Comparison of ENCODE assay signal across 28 mouse cellular contexts in genomic region chr1:58760581-58760980, GRCm38 (mm10). TPM values are rescaled to one million over a fixed set of nuclear protein-coding genes. Genes with fewer than 3 reads are reported as not detected.
DNase-seq lines count a peak whose midpoint lies in the region; ATAC-seq lines count a peak whose summit lies in the region.
"Had no signal": no experiment of that assay in that cellular context is flagged by ENCODE, and none has a peak within 500 bp of the region (broad histone marks: within the 10 kb centered on the region; RNA-seq: fewer than 3 reads in every experiment).

No protein-coding gene starts in this region.

- no peak overlapping the region for H3K27ac ChIP-seq in limb, embryonic 11.5 days (replicated peaks; ENCODE audit: low read depth, low read length)
- H3K27ac ChIP-seq in limb, embryonic 10.5 days: no peak overlapping the region
- 0 out of 2 replicates have a peak overlapping the region, but pooled peaks have one; percentile 77 for H3K27ac ChIP-seq in macrophage
- H3K27ac ChIP-seq: heart, adult 2 months; heart, embryonic 15.5 days; hindbrain, embryonic 10.5 days; hindbrain, embryonic 13.5 days; intestine, embryonic 15.5 days had no signal

- no peak overlapping the region for H3K4me3 ChIP-seq in limb, embryonic 11.5 days (ENCODE audit: low read depth, low read length)
- H3K4me3 ChIP-seq in limb, embryonic 10.5 days: no peak overlapping the region
- H3K4me3 ChIP-seq in macrophage (ENCODE audit: inconsistent target): no peak overlapping the region
- H3K4me3 ChIP-seq: heart, adult 2 months; heart, embryonic 15.5 days; hindbrain, embryonic 10.5 days; hindbrain, embryonic 13.5 days; intestine, embryonic 15.5 days had no signal

- no peak overlapping the region for H3K9ac ChIP-seq in limb, embryonic 11.5 days (ENCODE audit: low read length)
- H3K9ac ChIP-seq: forebrain, postnatal 0 days; heart, embryonic 15.5 days; hindbrain, embryonic 13.5 days; intestine, embryonic 15.5 days had no signal

- 0 out of 2 replicates have a peak, but pooled peaks cover 2% of the 10 kb centered on the region for H3K36me3 ChIP-seq in limb, embryonic 11.5 days (ENCODE audit: control insufficient read depth, insufficient read depth, low read length)
- H3K36me3 ChIP-seq in limb, embryonic 10.5 days: peaks cover 16% of the 10 kb centered on the region
- H3K36me3 ChIP-seq in macrophage (ENCODE audit: inconsistent target): peaks cover 18% of the 10 kb centered on the region

- ATAC-seq in limb, embryonic 11.5 days (ENCODE audit: insufficient number of reproducible peaks, low FRiP score, low TSS enrichment, low read depth): no peak
- ATAC-seq: forebrain, embryonic 14.5 days; forebrain, postnatal 0 days; hindbrain, embryonic 16.5 days had no signal

- peak; percentile 7 for DNase-seq in limb, embryonic 11.5 days (ENCODE audit: low spot score)
- no peak for DNase-seq in limb, embryonic 10.5 days (ENCODE audit: low spot score)
- DNase-seq in ES-CJ7 (ENCODE audit: low read depth, low spot score) (peak; percentile 76), ZHBTc4 (ENCODE audit: low read depth, low spot score) (peak; percentile 32)
- DNase-seq in frontal cortex, postnatal 36 days (ENCODE audit: low spot score in 2 of 2): no peak
- no peak for DNase-seq in left cerebral cortex, adult 11 months (ENCODE audit: low spot score)
- DNase-seq: adrenal gland, adult 8-10 months; adrenal gland, postnatal 25 days; B cell, adult 2 months; cerebellum, adult 18-20 months; cerebellum, adult 9-10 months; cerebellum, postnatal 14 days; forebrain, postnatal 0 days; gastrocnemius, postnatal 25 days; heart, adult 2 months; heart, postnatal 10 days; heart, postnatal 36 days had no signal

- H3K9me3 ChIP-seq in limb, embryonic 11.5 days (ENCODE audit: control insufficient read depth, low read length): no peaks in the 10 kb centered on the region
- H3K9me3 ChIP-seq in limb, embryonic 10.5 days (replicated peaks): no peaks in the 10 kb centered on the region
- H3K9me3 ChIP-seq: G1E; heart, embryonic 15.5 days; hindbrain, embryonic 10.5 days; hindbrain, embryonic 13.5 days; intestine, embryonic 15.5 days had no signal

- H3K27me3 ChIP-seq in limb, embryonic 11.5 days (ENCODE audit: control insufficient read depth, insufficient read depth, low read length): no peaks in the 10 kb centered on the region
- H3K27me3 ChIP-seq in limb, embryonic 10.5 days (ENCODE audit: low read depth, poor library complexity, severe bottlenecking): no peaks in the 10 kb centered on the region
- H3K27me3 ChIP-seq: CH12.LX; heart, embryonic 15.5 days; hindbrain, embryonic 13.5 days; intestine, embryonic 15.5 days; Patski had no signal

- WGBS in limb, embryonic 11.5 days: 76% methylated on average over 1 of the region's 1 CpGs
- WGBS in limb, embryonic 10.5 days: 86% methylated on average over 1 of the region's 1 CpGs
- 92% methylated on average over 1 of the region's 1 CpGs for WGBS in macrophage (ENCODE audit: missing documents)

- no peak overlapping the region for H3K4me2 ChIP-seq in limb, embryonic 11.5 days (ENCODE audit: low read depth, severe bottlenecking)
- H3K4me2 ChIP-seq: heart, embryonic 11.5 days; heart, embryonic 15.5 days; hindbrain, embryonic 13.5 days; intestine, embryonic 15.5 days had no signal

- H3K79me2 ChIP-seq in macrophage (ENCODE audit: inconsistent target): peaks cover 20% of the 10 kb centered on the region; the same call in 1 of the 2 replicates

- H3K4me1 ChIP-seq in limb, embryonic 11.5 days (ENCODE audit: control insufficient read depth, insufficient read depth, low read length): no peaks in the 10 kb centered on the region
- H3K4me1 ChIP-seq in limb, embryonic 10.5 days: no peaks in the 10 kb centered on the region
- H3K4me1 ChIP-seq: heart, embryonic 15.5 days; hindbrain, embryonic 10.5 days; hindbrain, embryonic 13.5 days; intestine, embryonic 15.5 days had no signal

RNA-seq across cellular contexts. Expression of gene Casp8, which starts 34.6 kb away (rescaled TPM):
- 18.8 and 18.9 TPM in 2 replicates for polyA plus RNA-seq in limb, embryonic 11.5 days (2014; fragmentation: Nextera tagmentation; extraction: Ambion mirVana)
- polyA plus RNA-seq in limb, embryonic 10.5 days (2016; fragmentation: Nextera tagmentation; extraction: Ambion mirVana): 12.7 and 18.3 TPM in 2 replicates
- 100 to 1,000 TPM in 14 of 26 experiments, 10 to 100 TPM in 12; 43.7 to 128 (median 103) TPM for total RNA-seq in macrophage (2018; cell fraction: chromatin; rRNA removed)
- 100 to 1,000 TPM in 12 of 26 experiments, 10 to 100 TPM in 14; 70.9 to 125 (median 96.1) TPM for total RNA-seq in macrophage (2018; cell fraction: cytosol; rRNA removed)
- total RNA-seq in macrophage (2018; cell fraction: nucleus; rRNA removed): 100 to 1,000 TPM in 17 of 26 experiments, 10 to 100 TPM in 9; 60.2 to 219 (median 108) TPM
- polyA plus RNA-seq in macrophage (2018): 86.3 to 116 TPM (median 89.4 TPM) in 3 replicates

RNA-seq across cellular contexts. Expression of gene Cflar, which starts 49.3 kb away (rescaled TPM):
- polyA plus RNA-seq in limb, embryonic 11.5 days (2014; fragmentation: Nextera tagmentation; extraction: Ambion mirVana): 25.6 and 27.4 TPM in 2 replicates
- 23.2 and 26.2 TPM in 2 replicates for polyA plus RNA-seq in limb, embryonic 10.5 days (2016; fragmentation: Nextera tagmentation; extraction: Ambion mirVana)
- total RNA-seq in macrophage (2018; cell fraction: chromatin; rRNA removed): 1,000 to 10,000 TPM in 14 of 26 experiments, 100 to 1,000 TPM in 12; 263 to 1,825 (median 1,068) TPM
- 100 to 1,000 TPM in 22 of 26 experiments, 10 to 100 TPM in 4; 87.0 to 559 (median 288) TPM for total RNA-seq in macrophage (2018; cell fraction: cytosol; rRNA removed)
- 1,000 to 10,000 TPM in 17 of 26 experiments, 100 to 1,000 TPM in 9; 365 to 1,587 (median 1,196) TPM for total RNA-seq in macrophage (2018; cell fraction: nucleus; rRNA removed)
- 53.3 to 68.2 TPM (median 67.9 TPM) in 3 replicates for polyA plus RNA-seq in macrophage (2018)

Comparison
In these comparisons a context has a peak if more than half of its experiments do, and no peak if none do; other contexts are left out.
1. DNase-seq: peak in limb, embryonic 11.5 days (single experiment), ES-CJ7 (single experiment) and ZHBTc4 (single experiment); none in limb, embryonic 10.5 days (single experiment), frontal cortex, postnatal 36 days (0 of 2) and left cerebral cortex, adult 11 months (single experiment).